Mouse (Mus musculus) mature B cell (primary cell): Measurements from ENCODE around the gene Hectd2.

Experiments
- in situ Hi-C: fragments of 300-500 bp; cut with MboI; formaldehyde crosslinking; loops from 2 replicates; pipeline ENCODE4 v1.14.3; 2019

Hectd2 gene

GRCm38 (mm10) chr19:36652686-36653085, 98.2 kb downstream of the Hectd2 start:
- in situ Hi-C loops: no loop called here

DNA sequence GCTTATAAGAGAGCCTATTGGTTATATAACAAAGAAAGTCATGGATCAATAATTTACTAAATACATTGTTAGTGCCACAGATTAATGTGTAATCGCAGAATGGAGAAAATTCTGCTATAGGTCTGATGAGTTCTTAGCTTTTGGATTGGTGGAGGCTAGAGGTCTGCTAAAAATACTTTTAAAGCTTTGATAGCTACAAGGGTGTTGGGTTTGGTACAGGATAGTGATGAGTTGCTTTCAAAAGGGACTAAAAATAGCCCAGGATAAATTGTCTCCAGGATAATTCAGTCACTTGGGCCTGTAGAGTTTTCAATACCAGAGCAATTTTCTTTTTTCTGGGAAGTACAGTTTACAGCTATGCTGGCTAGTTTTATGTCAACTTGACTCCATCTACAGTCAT, 108.3 kb downstream of the Hectd2 start:
- in situ Hi-C loops: no loop called here

GRCm38 (mm10) chr19:36663918-36664317, 109.5 kb downstream of the Hectd2 start:
- in situ Hi-C loops: no loop called here

DNA sequence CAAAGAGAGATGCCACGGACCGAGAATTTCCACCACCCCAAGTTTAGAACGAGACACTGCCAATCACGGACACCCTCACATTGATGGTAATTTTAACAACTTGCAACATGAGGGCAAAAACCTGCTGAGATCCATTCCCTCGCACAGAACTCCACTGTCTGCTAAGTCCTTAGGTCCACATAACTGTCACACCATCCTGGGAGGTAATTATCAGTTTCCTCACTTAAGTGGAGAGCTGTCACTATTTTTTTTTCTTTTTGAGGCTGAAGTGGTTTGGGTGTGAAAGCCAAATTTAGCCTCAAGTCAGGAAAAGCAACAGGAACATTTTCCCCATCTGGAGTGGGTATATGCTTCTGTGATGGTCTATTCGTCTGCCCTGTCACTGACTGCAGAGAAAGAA, 110.0 kb downstream of the Hectd2 start:
- in situ Hi-C loops: no loop called here

GRCm38 (mm10) chr19:36665206-36665605, 110.8 kb downstream of the Hectd2 start:
- in situ Hi-C loops: no loop called here

- in situ Hi-C loops: no loop called here
Measured at GRCm38 (mm10) chr19:36665641-36666040, 111.2 kb downstream of the Hectd2 start.

- in situ Hi-C loops: no loop called here
Measured at GRCm38 (mm10) chr19:36666471-36666870, 112.0 kb downstream of the Hectd2 start.

- in situ Hi-C loops: no loop called here
Measured at GRCm38 (mm10) chr19:36667368-36667767, 112.9 kb downstream of the Hectd2 start.

DNA sequence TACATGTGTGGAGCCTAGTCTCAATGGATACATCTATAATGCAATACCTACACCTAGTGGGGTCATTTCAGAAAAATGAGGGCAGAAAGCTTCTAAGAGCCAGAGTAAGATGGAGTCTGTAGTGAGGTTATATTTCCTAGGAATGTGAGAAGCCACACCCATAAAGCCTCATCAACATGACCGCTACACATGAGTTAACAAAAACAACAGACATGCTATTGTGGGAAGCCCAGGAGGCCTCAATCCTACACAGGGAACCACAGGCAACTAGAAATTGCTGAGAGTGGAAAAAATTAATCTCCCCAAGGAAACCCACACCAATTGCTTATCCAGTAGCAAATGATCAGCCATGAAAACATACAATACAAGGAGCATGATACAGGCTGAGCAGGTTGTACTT, 113.7 kb downstream of the Hectd2 start:
- in situ Hi-C loops: no loop called here

GRCm38 (mm10) chr19:36668881-36669639, 114.6 kb downstream of the Hectd2 start:
- in situ Hi-C loops: no loop called here

DNA sequence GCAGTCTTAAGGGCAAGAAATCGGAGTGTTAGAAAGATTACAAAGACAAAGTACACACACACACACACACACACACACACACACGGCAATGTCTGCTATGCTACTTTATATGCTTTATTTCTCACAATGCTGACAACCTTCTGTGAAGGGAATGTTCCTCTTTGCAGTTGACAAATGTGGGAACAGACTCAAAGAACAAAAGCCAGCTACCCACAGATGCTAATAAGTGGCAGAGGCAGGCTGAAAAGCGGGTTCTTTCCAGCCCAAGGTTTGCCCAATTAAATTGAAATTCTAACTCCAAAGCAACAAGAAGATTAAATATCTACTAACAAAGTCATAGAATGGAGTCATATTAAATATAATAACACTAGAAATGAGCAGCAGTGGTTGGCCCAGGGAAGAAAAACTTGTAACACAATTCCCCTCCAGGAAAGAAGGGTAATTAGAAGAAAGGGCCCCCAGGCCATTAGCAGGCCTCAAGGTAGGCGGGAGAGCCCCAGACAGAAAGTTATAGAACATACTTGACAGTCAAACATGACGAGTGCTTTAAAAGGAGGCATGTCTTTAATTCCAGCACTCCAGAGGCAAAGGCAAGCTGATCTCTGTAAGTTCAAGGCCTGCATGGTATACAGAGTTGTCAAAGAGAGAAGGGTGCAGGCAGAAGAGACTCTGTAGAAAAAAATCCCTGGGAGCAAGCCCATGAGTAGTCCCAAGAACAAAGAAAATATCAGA, 115.4 kb downstream of the Hectd2 start:
- in situ Hi-C loops: no loop called here
